Mouse (Mus musculus): Measurements from ENCODE around the gene Wipf1. TPM values are rescaled to one million over a fixed set of nuclear protein-coding genes. Genes with fewer than 3 reads are reported as not detected.

The Wipf1 gene
- polyA plus RNA-seq, 1 experiment from 2014 or later: 16.2 TPM

DNA sequence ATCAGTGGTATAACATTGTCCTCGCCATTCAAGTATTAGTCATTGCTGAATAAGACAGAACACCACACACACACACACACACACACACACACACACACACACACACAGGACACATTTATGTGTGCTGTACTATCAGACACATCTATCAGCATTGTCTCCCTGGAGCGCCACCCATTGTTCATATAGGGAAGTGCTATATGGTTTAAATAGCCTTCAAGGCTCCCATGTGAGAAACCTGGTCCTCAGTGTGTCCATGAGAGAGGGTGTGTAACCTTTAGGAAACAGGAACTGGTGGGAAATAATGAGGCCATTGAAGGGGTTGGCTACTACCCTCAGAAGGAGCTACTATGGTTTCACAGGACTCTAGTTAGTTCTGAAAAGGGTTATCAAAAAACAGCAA, 87.5 kb downstream of the Wipf1 start:
- H3K9ac ChIP-seq: no peak overlapping the region
- peaks cover 3% of the 10 kb centered on the region; the same call in 1 of the 2 replicates for H3K9me3 ChIP-seq
- ATAC-seq (ENCODE audit: low FRiP score, low read depth): no peak
- WGBS: 75% methylated on average over 2 of the region's 2 CpGs
- peaks cover 70% of the 10 kb centered on the region for H3K36me3 ChIP-seq
- 0 out of 2 replicates have a peak, but pooled peaks cover 2% of the 10 kb centered on the region for H3K4me1 ChIP-seq
- no peak overlapping the region for H3K4me3 ChIP-seq
- no peak overlapping the region for H3K27ac ChIP-seq
- no peak overlapping the region for H3K4me2 ChIP-seq (replicated peaks)
- no peaks in the 10 kb centered on the region for H3K27me3 ChIP-seq

GRCm38 (mm10) chr2:73440319-73440718, 89.2 kb downstream of the Wipf1 start:
- no peaks in the 10 kb centered on the region for H3K27me3 ChIP-seq
- ATAC-seq (ENCODE audit: low FRiP score, low read depth): no peak
- H3K36me3 ChIP-seq: peaks cover 81% of the 10 kb centered on the region
- H3K4me2 ChIP-seq (replicated peaks): no peak overlapping the region
- H3K9ac ChIP-seq: no peak overlapping the region
- H3K9me3 ChIP-seq: peaks cover 3% of the 10 kb centered on the region; the same call in 1 of the 2 replicates
- 0 out of 2 replicates have a peak, but pooled peaks cover 1% of the 10 kb centered on the region for H3K4me1 ChIP-seq
- 77% methylated on average over 2 of the region's 2 CpGs for WGBS
- H3K4me3 ChIP-seq: no peak overlapping the region
- H3K27ac ChIP-seq: no peak overlapping the region

DNA sequence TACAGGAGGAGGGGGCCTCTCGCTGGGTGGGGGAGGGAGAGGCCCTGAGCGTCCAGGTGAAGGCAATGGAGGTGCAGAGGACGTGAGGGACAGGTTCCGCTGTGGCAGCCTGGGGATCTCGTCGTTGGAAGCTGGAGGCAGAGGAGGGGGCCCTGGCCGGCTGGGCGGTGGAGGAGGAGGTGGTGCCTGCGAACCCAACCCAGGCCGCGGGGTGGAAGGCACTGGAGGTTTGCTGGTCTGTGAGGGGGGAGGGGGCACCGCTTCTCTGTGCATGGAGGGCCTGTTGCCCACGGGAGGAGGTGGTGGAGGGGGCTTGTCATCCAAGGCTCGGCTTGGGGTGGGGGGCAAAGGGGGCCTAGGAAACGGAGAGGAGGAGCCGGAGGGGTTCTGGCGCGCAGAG, 92.6 kb downstream of the Wipf1 start:
- peaks cover 4% of the 10 kb centered on the region for H3K4me1 ChIP-seq
- H3K27ac ChIP-seq: no peak overlapping the region
- no peaks in the 10 kb centered on the region for H3K27me3 ChIP-seq
- peaks cover 3% of the 10 kb centered on the region; the same call in 1 of the 2 replicates for H3K9me3 ChIP-seq
- H3K36me3 ChIP-seq: peaks cover 81% of the 10 kb centered on the region
- H3K4me3 ChIP-seq: no peak overlapping the region
- WGBS: 54% methylated on average over 16 of the region's 18 CpGs
- H3K9ac ChIP-seq: peak overlapping the region; percentile 35; the same call in 1 of the 2 replicates
- H3K4me2 ChIP-seq (replicated peaks): no peak overlapping the region
- ATAC-seq (ENCODE audit: low FRiP score, low read depth): 0 out of 2 replicates have a peak, but pooled peaks have one; percentile 28

GRCm38 (mm10) chr2:73435847-73436246, 93.7 kb downstream of the Wipf1 start:
- H3K36me3 ChIP-seq: peaks cover 83% of the 10 kb centered on the region
- H3K27ac ChIP-seq: no peak overlapping the region
- H3K4me3 ChIP-seq: no peak overlapping the region
- 97% methylated on average over 2 of the region's 2 CpGs for WGBS
- H3K27me3 ChIP-seq: no peaks in the 10 kb centered on the region
- ATAC-seq (ENCODE audit: low FRiP score, low read depth): no peak
- no peak overlapping the region for H3K9ac ChIP-seq
- H3K4me2 ChIP-seq (replicated peaks): no peak overlapping the region
- H3K4me1 ChIP-seq: peaks cover 7% of the 10 kb centered on the region
- H3K9me3 ChIP-seq: peaks cover 3% of the 10 kb centered on the region; the same call in 1 of the 2 replicates

- WGBS: 36% methylated on average over 14 of the region's 14 CpGs
- H3K4me2 ChIP-seq (replicated peaks): peak overlapping the region; percentile 35
- no peaks in the 10 kb centered on the region for H3K27me3 ChIP-seq
- ATAC-seq (ENCODE audit: low FRiP score, low read depth): no peak
- H3K9ac ChIP-seq: peak overlapping the region; percentile 31; the same call in 1 of the 2 replicates
- no peaks in the 10 kb centered on the region for H3K9me3 ChIP-seq
- H3K27ac ChIP-seq: peak overlapping the region; percentile 55; the same call in 1 of the 2 replicates
- H3K4me3 ChIP-seq: no peak overlapping the region
- peaks cover 51% of the 10 kb centered on the region for H3K36me3 ChIP-seq
- peaks cover 19% of the 10 kb centered on the region for H3K4me1 ChIP-seq
Observed at GRCm38 (mm10) chr2:73431959-73432396, 97.6 kb downstream of the Wipf1 start.

DNA sequence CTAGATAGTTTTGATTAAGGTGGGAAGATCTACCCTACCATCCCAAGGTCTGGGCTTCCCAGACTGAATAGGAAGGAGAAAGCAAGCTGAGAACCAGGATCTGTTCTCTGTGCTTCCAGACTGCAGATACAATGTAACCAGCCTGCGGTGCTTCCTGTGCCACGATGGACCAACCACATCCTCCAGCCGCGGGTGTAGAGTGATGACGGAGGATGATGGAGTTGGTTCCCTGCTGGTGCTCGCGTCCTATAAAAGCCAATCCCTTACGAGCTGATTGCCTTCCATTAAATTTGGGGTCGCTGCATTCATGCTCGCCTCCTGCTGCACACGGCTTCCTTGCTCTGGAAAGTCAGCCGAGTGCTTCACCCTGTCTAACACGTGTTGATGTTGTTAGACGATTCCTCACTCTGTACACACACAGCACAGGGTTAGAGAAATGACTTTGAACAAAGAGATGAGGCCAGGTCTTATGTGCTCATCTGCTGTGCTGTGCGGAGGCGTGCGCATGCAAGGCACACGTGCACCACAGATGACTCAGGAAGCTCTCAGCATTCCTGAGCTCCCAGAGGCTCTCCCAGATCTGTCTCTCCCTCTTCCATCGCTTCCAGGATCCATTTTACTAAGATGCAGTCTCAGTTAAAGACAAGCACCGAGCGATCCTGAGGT, 100.6 kb downstream of the Wipf1 start:
- Histone ChIP-seq H3K36me3 (peaks cover 24% of the 10 kb centered on the region), H3K4me3 (no peak overlapping the region), H3K4me2 (replicated peaks) (peak overlapping the region; percentile 39), H3K4me1 (peaks cover 19% of the 10 kb centered on the region), H3K27ac (peak overlapping the region; percentile 22; the same call in 1 of the 2 replicates), H3K9ac (no peak overlapping the region), H3K27me3 (no peaks in the 10 kb centered on the region), H3K9me3 (no peaks in the 10 kb centered on the region)
- peak; percentile 75 for ATAC-seq (ENCODE audit: low FRiP score, low read depth)
- WGBS: 33% methylated on average over 21 of the region's 21 CpGs

DNA sequence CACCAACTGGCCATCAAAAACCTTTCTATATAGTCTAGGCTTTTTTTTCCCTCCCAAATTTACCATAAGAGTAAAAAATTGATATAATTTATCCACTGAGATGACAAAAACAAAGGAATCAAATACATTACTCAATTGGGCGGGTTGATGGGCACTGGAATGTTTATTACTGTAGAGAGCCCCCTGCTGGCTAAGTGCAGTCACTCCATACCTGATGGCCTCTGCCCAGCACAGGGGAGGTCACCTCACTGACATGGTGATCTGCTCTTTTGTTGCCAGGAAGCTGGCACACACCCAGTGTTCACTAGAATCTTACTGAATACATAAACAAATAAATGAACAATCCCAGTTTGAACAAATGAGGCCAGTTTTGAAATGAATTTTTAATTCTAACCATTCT, 102.2 kb downstream of the Wipf1 start:
- Histone ChIP-seq H3K9ac (no peak overlapping the region), H3K4me1 (peaks cover 18% of the 10 kb centered on the region), H3K4me2 (replicated peaks) (no peak overlapping the region), H3K27me3 (no peaks in the 10 kb centered on the region), H3K4me3 (no peak overlapping the region), H3K27ac (no peak overlapping the region), H3K9me3 (no peaks in the 10 kb centered on the region), H3K36me3 (peaks cover 11% of the 10 kb centered on the region)
- WGBS: 40% methylated on average over 1 of the region's 1 CpGs
- ATAC-seq (ENCODE audit: low FRiP score, low read depth): no peak

- no peaks in the 10 kb centered on the region for H3K9me3 ChIP-seq
- H3K4me2 ChIP-seq (replicated peaks): no peak overlapping the region
- no peak for ATAC-seq (ENCODE audit: low FRiP score, low read depth)
- H3K27me3 ChIP-seq: no peaks in the 10 kb centered on the region
- 67% methylated on average over 14 of the region's 14 CpGs for WGBS
- H3K4me3 ChIP-seq: no peak overlapping the region
- no peak overlapping the region for H3K9ac ChIP-seq
- H3K4me1 ChIP-seq: peaks cover 12% of the 10 kb centered on the region
- H3K36me3 ChIP-seq: no peaks in the 10 kb centered on the region
- H3K27ac ChIP-seq: no peak overlapping the region
Observed at GRCm38 (mm10) chr2:73425822-73426221, 103.7 kb downstream of the Wipf1 start.

DNA sequence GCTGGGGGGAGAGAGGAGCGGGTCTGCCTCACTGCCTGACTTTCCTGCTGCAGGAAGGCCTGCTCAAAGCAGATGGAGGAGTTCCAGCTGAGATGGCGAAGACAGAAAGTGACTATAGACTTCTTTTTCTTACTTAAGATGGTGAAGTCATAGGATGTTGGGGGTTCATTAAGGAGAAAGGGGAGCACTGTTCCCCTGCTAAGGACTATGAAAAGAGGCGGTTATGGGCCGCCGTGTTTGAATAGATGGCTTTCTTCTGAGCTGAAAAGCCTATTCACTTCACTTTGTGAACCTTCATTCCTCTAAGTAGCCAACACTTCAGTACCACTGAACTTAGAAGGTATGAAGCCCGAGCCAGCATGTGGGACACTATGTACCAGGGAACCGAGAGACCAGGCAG, 109.8 kb downstream of the Wipf1 start:
- 73% methylated on average over 7 of the region's 7 CpGs for WGBS
- ATAC-seq (ENCODE audit: low FRiP score, low read depth): no peak

DNA sequence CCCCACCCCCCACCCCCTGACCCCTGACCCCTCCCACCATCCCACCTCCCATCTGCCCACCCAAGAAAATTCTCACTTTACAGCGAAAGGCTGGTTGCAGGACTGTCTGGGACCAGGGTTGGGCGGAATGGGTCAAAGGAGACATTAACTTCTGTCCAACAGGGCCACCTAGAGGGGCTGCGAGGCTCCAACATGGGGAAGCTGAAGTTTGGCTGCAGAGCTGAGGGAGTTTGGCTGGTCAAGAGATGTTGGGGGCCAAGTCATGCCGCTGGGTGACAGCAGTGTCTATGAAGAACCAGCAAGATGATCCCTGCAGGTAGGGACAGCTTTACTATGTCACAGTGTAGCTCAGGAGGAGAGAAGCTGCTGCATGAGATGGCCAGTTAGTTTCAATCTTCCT, 110.2 kb downstream of the Wipf1 start:
- Histone ChIP-seq H3K4me3 (no peak overlapping the region), H3K4me2 (replicated peaks) (no peak overlapping the region), H3K36me3 (no peaks in the 10 kb centered on the region), H3K9ac (no peak overlapping the region), H3K27me3 (no peaks in the 10 kb centered on the region), H3K9me3 (no peaks in the 10 kb centered on the region), H3K4me1 (0 out of 2 replicates have a peak, but pooled peaks cover 7% of the 10 kb centered on the region), H3K27ac (0 out of 2 replicates have a peak overlapping the region, but pooled peaks have one; percentile 10)
- no peak for ATAC-seq (ENCODE audit: low FRiP score, low read depth)
- 31% methylated on average over 4 of the region's 4 CpGs for WGBS

More for the DNA sequence above, 109.8 kb downstream of the Wipf1 start:
- H3K36me3 ChIP-seq: no peaks in the 10 kb centered on the region
- H3K4me2 ChIP-seq (replicated peaks): no peak overlapping the region
- peak overlapping the region; percentile 48; the same call in 1 of the 2 replicates for H3K27ac ChIP-seq
- no peak overlapping the region for H3K9ac ChIP-seq
- H3K27me3 ChIP-seq: no peaks in the 10 kb centered on the region
- no peaks in the 10 kb centered on the region for H3K9me3 ChIP-seq
- no peak overlapping the region for H3K4me3 ChIP-seq
- 0 out of 2 replicates have a peak, but pooled peaks cover 7% of the 10 kb centered on the region for H3K4me1 ChIP-seq

DNA sequence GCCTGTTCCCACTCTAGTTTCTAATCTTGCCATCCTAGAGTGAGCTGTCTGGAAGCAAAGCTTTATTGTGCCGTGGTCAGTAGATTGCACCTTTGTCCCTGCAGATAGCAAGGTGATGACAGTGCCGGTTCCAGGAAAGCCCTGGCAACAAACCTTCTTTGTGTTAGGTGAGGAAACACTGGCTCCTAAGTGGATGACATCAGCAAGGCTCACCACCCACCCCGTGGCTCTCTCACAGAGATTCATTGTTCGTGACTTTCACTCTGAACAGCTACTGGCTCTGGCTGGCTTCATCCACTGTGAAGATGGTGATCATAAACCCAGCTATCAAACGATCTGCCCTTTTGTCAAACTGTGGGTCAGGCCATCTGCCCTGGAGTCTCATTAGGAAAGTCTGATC, 113.6 kb downstream of the Wipf1 start:
- Histone ChIP-seq H3K9me3 (no peaks in the 10 kb centered on the region), H3K27ac (no peak overlapping the region), H3K4me1 (0 out of 2 replicates have a peak, but pooled peaks cover 7% of the 10 kb centered on the region), H3K4me3 (no peak overlapping the region), H3K27me3 (no peaks in the 10 kb centered on the region), H3K36me3 (no peaks in the 10 kb centered on the region), H3K4me2 (replicated peaks) (no peak overlapping the region), H3K9ac (no peak overlapping the region)
- ATAC-seq (ENCODE audit: low FRiP score, low read depth): no peak
- 51% methylated on average over 5 of the region's 5 CpGs for WGBS

DNA sequence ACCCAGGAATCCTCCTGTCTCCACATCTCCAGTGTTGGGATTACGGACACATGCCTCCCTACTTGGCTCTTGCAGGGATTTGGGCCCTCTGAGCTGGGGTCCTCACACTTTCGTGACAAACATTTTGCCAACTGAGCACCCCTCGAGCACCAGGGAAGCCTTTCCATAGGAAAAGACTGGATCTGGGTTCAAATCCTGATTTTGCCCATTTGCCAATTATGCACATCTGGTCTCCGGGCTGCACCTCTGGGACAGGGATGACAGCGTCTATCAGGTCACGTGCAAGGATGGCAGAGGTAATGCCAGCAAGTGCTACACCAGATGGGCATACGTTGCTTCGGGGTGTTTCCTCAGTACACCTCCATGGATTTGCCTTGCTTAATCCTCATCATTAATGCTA, 119.5 kb downstream of the Wipf1 start:
- no peak overlapping the region for H3K27ac ChIP-seq
- H3K4me1 ChIP-seq: no peaks in the 10 kb centered on the region
- 86% methylated on average over 8 of the region's 8 CpGs for WGBS
- H3K9ac ChIP-seq: no peak overlapping the region
- no peak overlapping the region for H3K4me3 ChIP-seq
- ATAC-seq (ENCODE audit: low FRiP score, low read depth): no peak
- H3K27me3 ChIP-seq: no peaks in the 10 kb centered on the region
- H3K36me3 ChIP-seq: no peaks in the 10 kb centered on the region
- no peak overlapping the region for H3K4me2 ChIP-seq (replicated peaks)
- no peaks in the 10 kb centered on the region for H3K9me3 ChIP-seq
